Mouse (Mus musculus) erythroblast, embryonic 14.5 days (primary cell): ENCODE measurements at regions not wholly inside any gene's neighbourhood (a gene's known extent, or its start where the extent isn't known, plus 50 kb on each side); places are given as distances from the start of the nearest gene placed in this dataset.

Experiments
- GATA1 ChIP-seq: IDR thresholded peaks from 2 replicates; pipeline ENCODE4 v1.6.1; 2012; ENCODE audit warnings: low read length, inconsistent platforms, mixed read lengths
- TAL1 ChIP-seq: IDR thresholded peaks from 3 replicates; pipeline ENCODE4 v1.6.1; 2012; ENCODE audit warnings: low read length, inconsistent platforms, mixed read lengths

GRCm38 (mm10) chr12:25300804-25301390 is 204.0 kb upstream of the Id2 start:
- TF ChIP-seq GATA1, result no peak
- TF ChIP-seq TAL1, result no peak
